Mouse (Mus musculus) heart, postnatal 0 days (tissue): Measurements from ENCODE around the gene Vars.

Source experiments
- CTCF ChIP-seq: IDR thresholded peaks from 2 replicates; pipeline ENCODE4 v1.5.1; 2016; ENCODE audit warnings: antibody characterized with exemption, control low read depth, low read depth
- EP300 ChIP-seq: IDR thresholded peaks from 2 replicates; pipeline ENCODE4 v1.6.1; 2016; ENCODE audit warnings: antibody characterized with exemption, low read depth

GRCm38 (mm10) chr17:35031272-35031671, 30.5 kb downstream of the Vars start:
- TF ChIP-seq CTCF: no peak
- TF ChIP-seq EP300: no peak
